Mouse (Mus musculus): ENCODE data around the gene Smco4. TPM values are rescaled to one million over a fixed set of nuclear protein-coding genes. Genes with fewer than 3 reads are reported as not detected.
"Not testable (repeated sequence)": the region's sequence is repeated elsewhere in the genome, so short reads cannot be mapped to it uniquely, and the experiment has no call there.

Smco4 gene
- polyA plus RNA-seq, 1 experiment from 2014 or later: 3.3 TPM

DNA sequence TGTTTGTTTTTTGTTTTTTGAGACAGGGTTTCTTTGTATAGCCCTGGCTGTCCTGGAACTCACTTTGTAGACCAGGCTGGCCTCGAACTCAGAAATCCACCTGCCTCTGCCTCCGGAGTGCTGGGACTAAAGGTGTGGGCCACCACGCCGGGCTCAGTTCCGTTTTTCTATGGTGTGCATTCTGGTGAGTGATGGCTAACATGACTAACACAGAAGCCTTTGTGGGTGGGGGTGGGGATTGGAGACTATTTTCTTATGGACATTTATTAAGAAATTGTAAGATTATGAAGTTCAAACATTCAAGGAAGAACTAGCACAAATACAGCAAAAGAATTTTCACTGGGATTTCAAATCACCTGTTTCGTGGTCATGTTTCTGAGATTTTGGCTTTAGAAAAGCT lies 57.8 kb downstream of the Smco4 start:
- H3K4me3 ChIP-seq; H3K27me3 ChIP-seq; ATAC-seq (ENCODE audit: insufficient number of reproducible peaks, insufficient read depth, low FRiP score, low TSS enrichment, low read depth); H3K4me1 ChIP-seq; H3K27ac ChIP-seq; H3K4me2 ChIP-seq; H3K36me3 ChIP-seq; H3K9ac ChIP-seq; H3K9me3 ChIP-seq: not testable (repeated sequence)
- 91% methylated on average over 6 of the region's 6 CpGs for WGBS

DNA sequence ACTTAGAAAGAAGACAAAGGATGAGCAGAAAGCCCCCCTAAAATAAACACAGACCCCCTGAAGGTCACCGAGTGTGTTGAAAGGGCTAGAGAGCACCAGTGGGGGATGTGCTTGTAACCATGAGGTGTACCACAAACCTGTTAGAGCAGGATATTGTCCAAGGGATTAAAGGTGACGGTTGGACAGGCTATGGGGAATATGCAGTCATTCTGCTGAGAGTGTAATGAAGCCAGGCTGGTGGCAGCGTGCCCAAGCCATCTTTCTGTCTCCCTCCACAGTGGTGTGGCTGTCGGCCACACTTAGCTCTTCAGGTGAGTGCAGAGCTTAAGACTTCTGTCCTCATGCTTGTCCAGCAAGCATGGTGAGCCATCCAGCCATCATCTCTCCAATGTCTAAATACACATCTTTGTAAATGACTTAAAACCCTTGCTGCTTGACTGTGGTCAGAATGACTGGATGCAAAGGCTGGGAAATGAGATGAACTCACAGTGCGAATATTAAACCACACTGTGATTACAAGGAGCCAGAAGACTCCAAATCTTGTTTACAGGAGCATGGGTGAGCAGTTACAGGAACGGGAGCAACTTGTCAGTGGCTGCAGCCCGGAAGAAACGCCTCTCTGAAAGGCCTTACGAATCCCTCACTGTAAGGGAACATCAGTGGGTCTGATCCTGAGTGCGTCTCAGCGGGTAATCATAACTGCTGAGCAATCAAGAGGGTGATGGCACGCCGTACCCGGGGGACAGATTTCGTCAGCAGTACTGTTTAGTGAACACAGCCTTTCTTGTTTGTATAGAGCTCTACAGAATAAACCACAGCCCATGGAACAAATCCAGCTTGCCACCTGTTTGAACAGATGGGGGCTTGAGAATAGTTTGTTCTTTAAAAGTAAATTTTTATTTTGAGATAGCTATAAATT lies 59.0 kb downstream of the Smco4 start:
- Histone ChIP-seq H3K4me2 (no peak overlapping the region), H3K9ac (no peak overlapping the region), H3K27me3 (no peaks in the 10 kb centered on the region), H3K4me1 (peaks cover 7% of the 10 kb centered on the region), H3K4me3 (no peak overlapping the region), H3K9me3 (no peaks in the 10 kb centered on the region), H3K27ac (no peak overlapping the region), H3K36me3 (no peaks in the 10 kb centered on the region)
- no peak; the same call in 1 of the 2 replicates for ATAC-seq (ENCODE audit: insufficient number of reproducible peaks, insufficient read depth, low FRiP score, low TSS enrichment, low read depth)
- 71% methylated on average over 15 of the region's 15 CpGs for WGBS

DNA sequence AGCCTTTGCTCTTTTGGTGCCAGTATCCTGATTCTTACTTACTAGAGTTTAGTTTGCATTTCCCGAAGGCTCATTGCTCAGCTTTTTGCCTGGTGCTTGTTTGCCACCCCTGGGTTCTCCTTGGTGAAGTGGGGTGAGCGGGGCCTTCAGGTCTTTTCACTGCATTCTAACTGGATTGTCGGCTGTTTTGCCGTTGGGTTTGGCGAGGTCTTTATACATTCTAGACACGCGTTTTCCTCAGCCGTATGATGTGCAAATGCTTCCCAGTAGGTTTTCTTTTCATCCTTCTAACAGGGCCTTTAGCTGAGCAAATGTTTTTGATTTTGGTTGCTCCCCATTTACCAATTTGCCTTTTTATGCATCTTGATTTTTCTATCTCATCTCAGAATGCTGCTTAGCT lies 60.1 kb downstream of the Smco4 start:
- WGBS: 52% methylated on average over 8 of the region's 8 CpGs
- Histone ChIP-seq H3K27ac (no peak overlapping the region), H3K27me3 (no peaks in the 10 kb centered on the region), H3K4me1 (peaks cover 7% of the 10 kb centered on the region), H3K4me2 (no peak overlapping the region), H3K9me3 (no peaks in the 10 kb centered on the region), H3K36me3 (no peaks in the 10 kb centered on the region), H3K9ac (no peak overlapping the region), H3K4me3 (no peak overlapping the region)
- no peak for ATAC-seq (ENCODE audit: insufficient number of reproducible peaks, insufficient read depth, low FRiP score, low TSS enrichment, low read depth)

DNA sequence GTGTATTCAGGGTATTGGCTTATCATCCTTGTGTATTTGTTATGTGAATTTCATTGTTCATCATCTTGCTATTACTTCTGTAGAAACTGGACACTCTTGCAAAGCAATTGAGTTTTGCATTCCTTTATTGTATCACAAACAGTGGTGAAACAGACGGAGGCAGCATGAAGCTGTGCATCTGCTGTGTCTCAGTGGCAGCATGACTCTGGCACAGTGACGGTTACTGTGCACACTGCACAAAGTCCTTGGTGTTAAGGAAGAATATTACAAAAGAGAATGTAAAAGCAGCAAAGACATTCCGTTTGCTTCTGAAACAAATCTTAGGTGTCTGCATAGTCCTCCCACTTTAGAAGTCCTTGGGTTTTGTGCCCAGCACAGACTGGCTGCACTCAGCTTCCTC lies 67.2 kb downstream of the Smco4 start:
- WGBS: 71% methylated on average over 3 of the region's 3 CpGs
- H3K9me3 ChIP-seq: no peaks in the 10 kb centered on the region
- no peak overlapping the region for H3K4me2 ChIP-seq
- H3K4me1 ChIP-seq: no peaks in the 10 kb centered on the region
- no peaks in the 10 kb centered on the region for H3K27me3 ChIP-seq
- H3K4me3 ChIP-seq: no peak overlapping the region
- H3K27ac ChIP-seq: no peak overlapping the region
- H3K36me3 ChIP-seq: no peaks in the 10 kb centered on the region
- no peak overlapping the region for H3K9ac ChIP-seq
- no peak for ATAC-seq (ENCODE audit: insufficient number of reproducible peaks, insufficient read depth, low FRiP score, low TSS enrichment, low read depth)

DNA sequence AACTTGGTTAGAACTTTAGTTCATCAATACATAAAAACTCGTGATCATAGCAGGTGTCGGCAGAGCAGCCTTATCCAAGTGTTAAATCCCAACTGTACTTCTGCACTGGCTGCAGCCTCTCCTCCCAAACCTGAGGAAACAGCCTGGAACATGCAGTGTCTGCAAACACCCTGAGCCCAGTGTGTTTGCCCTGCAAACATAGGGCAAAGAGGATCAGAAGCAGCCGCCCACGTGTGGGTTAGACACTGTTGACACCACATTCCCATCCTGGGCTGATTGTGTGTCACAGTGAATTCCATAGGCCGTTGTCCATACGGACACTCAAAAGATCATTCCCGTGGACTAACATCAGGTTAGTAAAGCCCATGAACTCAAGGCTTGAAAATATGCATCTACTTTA lies 69.1 kb downstream of the Smco4 start:
- H3K4me3 ChIP-seq: no peak overlapping the region
- H3K27me3 ChIP-seq: no peaks in the 10 kb centered on the region
- WGBS: 88% methylated on average over 7 of the region's 7 CpGs
- H3K4me1 ChIP-seq: no peaks in the 10 kb centered on the region
- H3K27ac ChIP-seq: no peak overlapping the region
- H3K9me3 ChIP-seq: no peaks in the 10 kb centered on the region
- H3K36me3 ChIP-seq: no peaks in the 10 kb centered on the region
- ATAC-seq (ENCODE audit: insufficient number of reproducible peaks, insufficient read depth, low FRiP score, low TSS enrichment, low read depth): no peak
- no peak overlapping the region for H3K9ac ChIP-seq
- H3K4me2 ChIP-seq: no peak overlapping the region

DNA sequence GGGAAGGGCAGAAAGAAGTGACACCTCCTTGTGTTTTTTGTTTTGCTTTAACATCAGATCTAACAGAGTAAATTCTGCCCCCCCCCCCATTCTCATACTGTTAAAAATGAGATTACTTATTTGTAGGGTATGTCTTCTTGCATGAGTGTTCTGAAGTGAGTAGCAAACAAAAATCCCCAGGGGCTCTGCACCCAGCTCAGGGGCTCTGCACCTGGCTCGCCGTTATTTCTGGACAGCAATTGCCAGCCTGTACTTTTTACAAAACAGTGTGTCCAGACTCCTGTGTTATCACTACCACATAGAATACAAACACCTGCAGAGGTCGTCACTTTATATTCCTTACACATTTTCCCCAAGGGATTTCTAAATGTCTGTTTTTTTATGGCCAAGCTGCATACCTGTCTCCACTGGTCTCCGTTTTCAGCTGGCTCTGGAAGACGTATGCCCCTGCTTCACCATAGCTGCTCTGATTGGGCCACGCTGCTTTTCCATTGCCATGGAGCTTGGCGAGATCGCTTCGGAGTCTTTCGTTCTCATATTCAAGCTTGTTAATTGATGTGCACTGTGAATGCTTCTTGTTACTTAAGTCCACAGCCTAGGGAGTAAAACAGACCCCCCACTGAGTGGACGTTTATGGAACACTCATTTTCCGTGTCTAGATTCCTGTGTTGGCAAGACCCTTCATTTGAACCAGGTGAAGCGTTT lies 81.7 kb downstream of the Smco4 start:
- H3K4me2 ChIP-seq: no peak overlapping the region
- WGBS: 68% methylated on average over 13 of the region's 13 CpGs
- ATAC-seq (ENCODE audit: insufficient number of reproducible peaks, insufficient read depth, low FRiP score, low TSS enrichment, low read depth): no peak

DNA sequence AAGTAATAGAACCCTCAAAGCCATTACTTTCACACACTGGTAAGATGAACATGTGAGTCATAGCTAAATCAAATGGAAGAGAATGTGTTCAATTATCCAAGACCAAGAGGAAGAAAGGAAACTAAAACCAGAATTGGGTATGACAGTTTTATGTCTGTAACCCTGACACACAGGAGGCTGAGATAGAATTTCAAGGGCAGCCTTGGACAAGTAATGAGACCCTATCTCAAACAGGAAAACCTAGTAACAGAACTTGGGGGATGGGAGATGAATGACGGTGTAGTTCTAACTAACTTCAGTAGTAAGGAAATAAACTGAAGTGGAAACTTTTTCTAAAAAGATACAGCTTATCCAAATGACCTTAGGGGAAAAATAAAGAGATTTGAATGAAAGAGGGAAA lies 85.2 kb downstream of the Smco4 start:
- no peak overlapping the region for H3K9ac ChIP-seq
- H3K36me3 ChIP-seq: no peaks in the 10 kb centered on the region
- 24% methylated on average over 1 of the region's 1 CpGs for WGBS
- no peak overlapping the region for H3K4me2 ChIP-seq
- peaks cover 7% of the 10 kb centered on the region; the same call in 1 of the 2 replicates for H3K4me1 ChIP-seq
- ATAC-seq (ENCODE audit: insufficient number of reproducible peaks, insufficient read depth, low FRiP score, low TSS enrichment, low read depth): no peak
- H3K9me3 ChIP-seq: no peaks in the 10 kb centered on the region
- no peaks in the 10 kb centered on the region for H3K27me3 ChIP-seq
- H3K27ac ChIP-seq: no peak overlapping the region
- H3K4me3 ChIP-seq: no peak overlapping the region

More for the DNA sequence above, 81.7 kb downstream of the Smco4 start:
- H3K9ac ChIP-seq: no peak overlapping the region
- 0 out of 2 replicates have a peak, but pooled peaks cover 2% of the 10 kb centered on the region for H3K4me1 ChIP-seq
- no peak overlapping the region for H3K27ac ChIP-seq
- H3K36me3 ChIP-seq: no peaks in the 10 kb centered on the region
- H3K9me3 ChIP-seq: no peaks in the 10 kb centered on the region
- H3K4me3 ChIP-seq: no peak overlapping the region
- H3K27me3 ChIP-seq: no peaks in the 10 kb centered on the region

DNA sequence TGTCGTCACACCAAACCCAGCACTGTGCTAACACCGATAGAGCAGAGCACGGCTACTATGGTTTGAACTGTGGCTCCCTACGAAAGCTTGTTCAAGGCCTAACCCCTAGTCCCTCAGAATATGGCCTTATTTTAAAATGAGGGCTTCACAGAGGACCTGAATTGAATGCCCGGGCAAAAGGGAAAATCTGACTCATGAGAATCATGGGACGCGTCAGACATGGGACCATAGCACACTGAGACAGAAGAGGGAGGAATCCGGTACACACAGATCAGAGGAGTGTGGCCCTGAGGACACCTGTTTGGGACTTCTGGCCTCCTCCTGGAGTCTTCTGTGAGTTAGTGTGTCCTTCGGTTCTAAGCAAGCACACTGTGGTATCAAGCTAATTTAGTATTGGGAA lies 85.7 kb downstream of the Smco4 start:
- H3K4me1 ChIP-seq: peaks cover 7% of the 10 kb centered on the region; the same call in 1 of the 2 replicates
- H3K27me3 ChIP-seq: no peaks in the 10 kb centered on the region
- H3K9ac ChIP-seq: no peak overlapping the region
- H3K9me3 ChIP-seq: no peaks in the 10 kb centered on the region
- ATAC-seq (ENCODE audit: insufficient number of reproducible peaks, insufficient read depth, low FRiP score, low TSS enrichment, low read depth): no peak
- 90% methylated on average over 9 of the region's 9 CpGs for WGBS
- no peak overlapping the region for H3K4me2 ChIP-seq
- no peak overlapping the region for H3K27ac ChIP-seq
- H3K4me3 ChIP-seq: no peak overlapping the region
- H3K36me3 ChIP-seq: no peaks in the 10 kb centered on the region

DNA sequence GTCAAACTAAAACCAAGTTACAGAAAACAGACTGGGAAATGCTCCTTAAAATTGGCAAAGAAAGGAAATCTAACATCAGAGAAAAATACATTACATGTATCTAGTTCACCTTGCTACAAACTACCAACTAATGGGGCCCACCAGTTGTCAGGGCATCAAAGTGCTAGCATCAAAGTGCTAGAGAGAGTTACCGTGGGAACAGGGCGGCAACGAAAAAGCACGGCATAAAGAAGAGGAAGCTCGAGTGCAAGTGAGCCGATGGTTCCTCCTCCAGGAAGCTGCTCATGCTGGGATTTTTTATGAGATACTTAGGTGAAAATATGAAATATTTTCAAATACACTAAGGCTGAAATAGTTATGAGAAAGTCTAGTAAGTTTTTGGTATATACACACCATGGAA lies 86.9 kb downstream of the Smco4 start:
- Histone ChIP-seq H3K36me3 (no peaks in the 10 kb centered on the region), H3K4me3 (no peak overlapping the region), H3K9me3 (no peaks in the 10 kb centered on the region), H3K27ac (no peak overlapping the region), H3K27me3 (no peaks in the 10 kb centered on the region), H3K9ac (no peak overlapping the region), H3K4me1 (peaks cover 4% of the 10 kb centered on the region; the same call in 1 of the 2 replicates), H3K4me2 (no peak overlapping the region)
- WGBS: 73% methylated on average over 6 of the region's 6 CpGs
- ATAC-seq (ENCODE audit: insufficient number of reproducible peaks, insufficient read depth, low FRiP score, low TSS enrichment, low read depth): no peak

DNA sequence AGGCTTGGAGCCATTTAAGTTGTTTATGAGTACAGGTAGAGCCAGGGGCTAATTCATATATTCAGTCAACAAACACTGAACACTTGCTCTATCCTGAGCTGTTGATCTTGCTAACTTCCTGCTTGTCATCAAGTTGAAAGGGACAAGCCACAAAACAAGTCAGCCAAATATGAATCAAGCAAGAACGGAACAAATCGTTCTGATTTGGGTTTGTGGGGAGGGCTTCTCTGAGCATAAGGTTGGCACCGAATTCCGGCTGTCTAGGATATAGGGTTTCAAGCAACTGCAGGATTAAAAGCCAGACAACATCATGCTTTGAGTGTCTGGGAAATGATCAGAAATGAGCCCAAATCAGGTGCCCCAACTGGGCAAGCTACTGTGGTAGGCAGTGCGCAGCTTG lies 88.8 kb downstream of the Smco4 start:
- H3K9me3 ChIP-seq: no peaks in the 10 kb centered on the region
- no peak overlapping the region for H3K4me3 ChIP-seq
- no peaks in the 10 kb centered on the region for H3K27me3 ChIP-seq
- ATAC-seq (ENCODE audit: insufficient number of reproducible peaks, insufficient read depth, low FRiP score, low TSS enrichment, low read depth): no peak
- no peak overlapping the region for H3K4me2 ChIP-seq
- H3K36me3 ChIP-seq: no peaks in the 10 kb centered on the region
- H3K27ac ChIP-seq: no peak overlapping the region
- peaks cover 8% of the 10 kb centered on the region for H3K4me1 ChIP-seq
- WGBS: 50% methylated on average over 5 of the region's 5 CpGs
- no peak overlapping the region for H3K9ac ChIP-seq

DNA sequence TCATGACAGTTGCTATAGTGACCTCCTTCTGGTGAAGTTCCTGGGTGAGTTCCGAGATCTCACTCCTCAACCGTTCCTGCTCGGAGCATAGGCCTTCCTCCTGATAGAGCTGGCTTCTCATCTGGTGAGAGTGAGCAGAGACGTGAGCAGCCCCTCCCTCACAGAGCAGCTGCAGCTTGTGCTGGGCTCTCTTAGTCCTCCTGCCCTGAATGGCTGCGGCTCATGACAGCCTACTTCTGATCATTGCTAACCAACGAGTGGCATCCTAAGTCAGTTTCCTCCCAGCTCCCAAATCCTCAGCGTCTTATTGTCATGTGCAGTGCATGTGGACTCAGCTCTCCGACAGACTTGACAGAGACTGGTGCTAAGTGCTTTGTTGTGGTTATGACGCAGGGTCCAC lies 91.0 kb downstream of the Smco4 start:
- Histone ChIP-seq H3K27ac (no peak overlapping the region), H3K36me3 (no peaks in the 10 kb centered on the region), H3K9me3 (no peaks in the 10 kb centered on the region), H3K4me3 (no peak overlapping the region), H3K9ac (no peak overlapping the region), H3K27me3 (no peaks in the 10 kb centered on the region), H3K4me2 (no peak overlapping the region), H3K4me1 (peaks cover 8% of the 10 kb centered on the region)
- ATAC-seq (ENCODE audit: insufficient number of reproducible peaks, insufficient read depth, low FRiP score, low TSS enrichment, low read depth): no peak
- WGBS: 83% methylated on average over 9 of the region's 9 CpGs

DNA sequence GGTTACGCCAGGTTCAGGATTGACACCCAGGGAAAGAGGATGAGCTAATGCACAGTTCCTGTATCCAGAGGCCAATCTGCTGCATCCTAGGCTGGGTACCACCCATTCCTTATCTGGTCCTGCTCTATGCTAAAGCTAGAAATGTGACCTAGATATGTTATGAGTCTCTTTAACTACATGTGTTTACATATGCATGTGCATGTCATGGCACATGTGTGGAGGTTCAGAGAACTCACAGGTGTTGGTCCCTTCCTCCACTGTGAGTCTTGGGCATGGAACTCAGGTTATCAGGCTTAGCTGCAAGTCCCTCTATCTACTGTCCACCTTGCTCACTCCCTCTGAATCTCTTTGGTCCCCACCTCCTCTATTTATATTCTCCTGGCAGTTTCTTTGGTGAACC lies 92.7 kb downstream of the Smco4 start:
- H3K4me2 ChIP-seq: no peak overlapping the region

More for the DNA sequence above, 92.7 kb downstream of the Smco4 start:
- no peak overlapping the region for H3K9ac ChIP-seq
- H3K27ac ChIP-seq: no peak overlapping the region
- H3K4me1 ChIP-seq: peaks cover 8% of the 10 kb centered on the region
- H3K4me3 ChIP-seq: no peak overlapping the region
- H3K36me3 ChIP-seq: no peaks in the 10 kb centered on the region
- no peaks in the 10 kb centered on the region for H3K27me3 ChIP-seq
- no peaks in the 10 kb centered on the region for H3K9me3 ChIP-seq
- WGBS: 94% methylated on average over 1 of the region's 1 CpGs
- ATAC-seq (ENCODE audit: insufficient number of reproducible peaks, insufficient read depth, low FRiP score, low TSS enrichment, low read depth): no peak

Measured in embryonic facial prominence, embryonic 13.5 days (tissue).